Mouse (Mus musculus): ENCODE measurements around the gene Foxo1. TPM values are rescaled to one million over a fixed set of nuclear protein-coding genes. Genes with fewer than 3 reads are reported as not detected.

The Foxo1 gene
- polyA plus RNA-seq, 1 experiment, result 5.8 TPM

DNA sequence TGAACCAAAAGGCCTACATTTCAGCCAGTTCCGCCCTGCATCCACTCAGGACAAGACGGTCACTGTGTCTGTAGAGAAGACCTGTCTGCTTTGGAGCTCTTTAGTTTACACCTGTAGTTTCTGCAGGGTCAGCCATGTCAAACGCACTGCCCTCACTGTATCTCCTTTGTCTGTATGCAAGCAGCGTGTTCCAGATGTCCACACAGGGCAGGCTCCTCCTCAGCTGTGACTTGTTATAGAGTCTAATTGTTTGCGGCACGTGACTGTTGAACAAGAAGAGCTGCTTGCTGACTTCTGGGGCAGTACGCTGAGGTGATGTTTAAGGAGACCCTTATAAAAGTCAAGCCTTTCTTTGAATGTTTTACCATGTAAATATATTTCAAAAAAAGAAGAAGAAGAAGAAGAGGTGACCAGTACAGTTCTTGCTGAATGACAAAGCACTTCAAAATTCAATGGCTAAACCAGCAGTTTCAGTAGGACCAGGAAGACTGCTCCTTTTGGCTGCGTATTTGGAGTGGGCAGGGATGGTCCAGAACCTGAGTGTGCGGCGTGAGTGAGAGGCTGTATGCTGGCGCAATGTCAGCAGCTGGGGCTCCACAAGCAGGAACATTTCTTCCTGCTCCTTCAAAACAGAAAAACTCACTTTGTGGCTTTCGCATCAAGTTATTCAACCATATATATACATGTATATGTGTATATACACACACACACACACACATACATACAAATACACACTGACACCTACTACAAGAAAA, 52.6 kb downstream of the Foxo1 start:
- DNase-seq (ENCODE audit: low read depth), result no peak
- TF ChIP-seq POLR2A (IDR thresholded peaks at IDR 0.05; ENCODE audit: borderline replicate concordance, extremely low read depth, insufficient read depth, insufficient read length, poor library complexity, severe bottlenecking) (no peak), CTCF (IDR thresholded peaks at IDR 0.05; ENCODE audit: borderline replicate concordance, extremely low read depth, insufficient read depth, insufficient read length) (no peak)

DNA sequence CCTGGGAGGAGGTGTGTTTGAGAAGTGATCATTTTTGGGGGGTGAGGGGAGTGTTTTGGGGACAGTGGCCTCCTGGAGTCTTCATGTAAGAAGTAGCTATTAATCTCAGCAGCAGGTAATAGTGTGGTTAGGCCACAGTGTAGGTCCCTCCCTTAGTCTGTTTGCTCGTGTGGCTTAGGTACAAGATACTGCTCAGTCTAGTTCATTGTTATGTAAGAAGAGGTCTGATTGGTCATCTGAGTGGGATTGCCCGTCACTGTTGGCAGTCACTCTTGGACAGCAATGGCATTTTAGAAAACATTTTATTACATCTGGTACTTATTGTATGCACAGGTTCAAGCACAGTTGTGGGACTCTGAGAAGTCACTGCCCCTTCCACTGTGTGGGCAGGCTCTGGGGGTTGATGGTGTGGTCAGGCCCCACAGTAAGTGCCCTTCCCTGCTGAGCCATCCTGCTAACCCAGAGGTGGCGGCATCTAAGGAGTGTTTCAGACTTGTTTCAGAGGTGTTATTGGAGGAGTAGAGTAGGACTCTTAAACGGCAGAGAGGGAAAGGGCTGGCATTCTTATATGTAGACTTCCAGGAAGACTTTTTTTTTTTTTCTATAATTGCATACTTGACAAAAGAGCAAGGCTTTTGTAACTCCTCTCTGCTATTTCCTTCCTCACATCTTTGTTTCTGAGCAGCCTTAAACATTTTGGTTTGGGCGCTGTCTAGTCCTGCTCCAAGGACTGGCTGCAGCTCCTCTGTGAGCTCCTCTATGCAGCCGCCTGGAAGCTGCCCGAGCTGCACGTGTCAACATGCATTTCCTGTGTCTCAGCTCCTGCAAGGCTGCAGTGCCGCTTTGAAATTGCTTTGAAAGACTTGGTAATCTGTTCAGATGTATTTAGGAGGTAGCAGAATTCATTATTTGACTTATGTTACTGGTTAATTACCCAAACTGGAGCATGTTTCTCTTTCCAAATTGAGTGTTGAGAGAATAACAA, 54.6 kb downstream of the Foxo1 start:
- no peak for TF ChIP-seq POLR2A (IDR thresholded peaks at IDR 0.05; ENCODE audit: borderline replicate concordance, extremely low read depth, insufficient read depth, insufficient read length, poor library complexity, severe bottlenecking)
- no peak for TF ChIP-seq CTCF (IDR thresholded peaks at IDR 0.05; ENCODE audit: borderline replicate concordance, extremely low read depth, insufficient read depth, insufficient read length)
- peak; percentile 65 for DNase-seq (ENCODE audit: low read depth)

DNA sequence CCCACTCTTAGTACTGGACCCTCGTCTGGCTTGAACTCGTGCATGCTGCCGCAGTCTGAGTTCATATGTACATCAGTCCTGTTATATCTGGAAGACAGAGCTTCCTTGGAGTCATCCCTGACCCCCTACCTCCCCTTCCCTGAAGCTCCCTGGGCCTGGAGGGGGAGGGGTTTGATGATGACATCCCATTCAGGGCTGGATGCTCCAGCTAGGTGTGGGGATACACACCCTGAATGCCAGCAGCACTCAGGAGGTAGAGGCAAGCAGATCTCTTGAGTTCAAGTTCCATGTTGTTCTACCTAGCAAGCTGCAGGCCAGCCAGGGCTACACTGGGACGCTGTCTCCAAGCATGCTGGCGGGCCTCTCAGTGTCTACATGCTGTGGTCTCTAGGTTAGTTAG, 56.9 kb downstream of the Foxo1 start:
- TF ChIP-seq CTCF (IDR thresholded peaks at IDR 0.05; ENCODE audit: borderline replicate concordance, extremely low read depth, insufficient read depth, insufficient read length) (no peak), POLR2A (IDR thresholded peaks at IDR 0.05; ENCODE audit: borderline replicate concordance, extremely low read depth, insufficient read depth, insufficient read length, poor library complexity, severe bottlenecking) (no peak)
- no peak for DNase-seq (ENCODE audit: low read depth)

GRCm38 (mm10) chr3:52326687-52327086, 58.6 kb downstream of the Foxo1 start:
- no peak for DNase-seq (ENCODE audit: low read depth)
- TF ChIP-seq POLR2A (IDR thresholded peaks at IDR 0.05; ENCODE audit: borderline replicate concordance, extremely low read depth, insufficient read depth, insufficient read length, poor library complexity, severe bottlenecking) (no peak), CTCF (IDR thresholded peaks at IDR 0.05; ENCODE audit: borderline replicate concordance, extremely low read depth, insufficient read depth, insufficient read length) (no peak)

DNA sequence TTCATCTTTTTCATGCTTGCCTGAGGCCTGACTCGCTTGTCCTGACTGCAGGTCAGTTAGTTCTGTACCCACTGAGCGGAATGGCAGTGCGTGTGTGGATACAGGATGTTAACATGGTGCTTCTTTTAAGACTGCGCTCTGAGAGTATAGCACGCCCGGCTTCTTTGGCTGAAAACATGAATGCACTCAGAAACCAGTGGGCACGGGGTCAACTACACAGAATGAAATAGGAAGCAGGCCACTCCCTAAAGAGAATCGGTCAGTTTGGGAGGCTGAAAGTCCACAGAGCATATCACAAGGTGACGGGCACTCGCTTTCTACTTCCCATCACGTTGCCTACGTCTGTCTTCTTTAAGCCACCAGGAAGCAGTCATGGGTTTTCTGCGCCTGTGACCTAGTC, 59.0 kb downstream of the Foxo1 start:
- TF ChIP-seq CTCF (IDR thresholded peaks at IDR 0.05; ENCODE audit: borderline replicate concordance, extremely low read depth, insufficient read depth, insufficient read length) (no peak), POLR2A (IDR thresholded peaks at IDR 0.05; ENCODE audit: borderline replicate concordance, extremely low read depth, insufficient read depth, insufficient read length, poor library complexity, severe bottlenecking) (no peak)
- no peak for DNase-seq (ENCODE audit: low read depth)

DNA sequence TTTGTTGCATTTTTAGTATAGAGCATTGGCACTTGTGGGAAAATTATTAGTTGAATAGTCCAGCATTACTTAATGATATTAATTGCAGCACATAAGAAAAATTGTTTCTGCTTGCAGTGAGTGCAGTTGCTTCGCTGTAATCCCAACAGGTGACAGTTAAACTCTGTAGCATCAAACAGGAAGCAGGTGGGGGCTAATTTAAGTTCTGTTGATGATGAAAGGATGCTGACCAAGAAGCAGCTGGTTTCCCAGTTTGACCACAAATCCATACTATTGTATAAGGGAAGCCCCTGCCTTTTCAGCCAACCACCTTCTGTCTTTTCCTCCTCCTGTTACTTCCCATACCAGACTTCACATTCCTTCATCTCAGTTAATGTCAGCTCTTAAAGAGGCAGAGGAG, 63.6 kb downstream of the Foxo1 start:
- no peak for TF ChIP-seq POLR2A (IDR thresholded peaks at IDR 0.05; ENCODE audit: borderline replicate concordance, extremely low read depth, insufficient read depth, insufficient read length, poor library complexity, severe bottlenecking)
- no peak for TF ChIP-seq CTCF (IDR thresholded peaks at IDR 0.05; ENCODE audit: borderline replicate concordance, extremely low read depth, insufficient read depth, insufficient read length)
- DNase-seq (ENCODE audit: low read depth), result no peak

GRCm38 (mm10) chr3:52338761-52339160, 70.6 kb downstream of the Foxo1 start:
- TF ChIP-seq CTCF (IDR thresholded peaks at IDR 0.05; ENCODE audit: borderline replicate concordance, extremely low read depth, insufficient read depth, insufficient read length), result no peak
- no peak for TF ChIP-seq POLR2A (IDR thresholded peaks at IDR 0.05; ENCODE audit: borderline replicate concordance, extremely low read depth, insufficient read depth, insufficient read length, poor library complexity, severe bottlenecking)
- DNase-seq (ENCODE audit: low read depth), result no peak

DNA sequence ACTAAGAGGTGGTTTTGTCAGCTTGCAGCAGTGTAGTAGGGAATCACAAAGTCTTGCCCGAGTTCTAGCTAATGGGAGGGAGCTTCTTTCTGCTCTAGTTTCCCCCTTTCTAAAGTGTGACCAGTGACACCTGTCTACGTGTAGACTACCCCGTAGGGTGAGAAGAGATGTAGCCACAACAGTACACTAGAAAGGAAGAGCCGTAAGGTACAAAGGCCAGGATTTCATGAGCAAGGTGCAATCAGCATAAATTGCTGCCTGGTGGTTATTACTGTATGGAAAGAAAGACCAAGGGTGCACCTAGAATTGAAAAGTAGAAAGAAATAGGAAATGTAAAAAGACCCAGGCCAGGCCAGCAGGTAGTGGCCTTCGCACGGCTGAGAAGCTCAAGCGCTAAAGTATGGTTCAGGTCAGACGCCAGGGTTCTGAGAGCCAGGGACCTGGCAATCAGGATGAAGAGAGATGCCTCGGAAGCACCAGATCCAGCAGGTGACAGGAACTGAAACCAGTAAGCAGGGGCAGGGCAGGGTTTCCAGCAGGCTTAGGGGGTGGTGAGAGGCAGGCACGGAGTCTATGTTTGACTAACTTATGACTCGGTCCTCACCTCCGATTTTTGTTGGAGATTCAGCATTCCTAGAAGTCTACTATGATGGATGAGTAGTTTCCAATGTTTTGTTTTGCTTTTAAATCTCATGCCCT, 72.3 kb downstream of the Foxo1 start:
- no peak for DNase-seq (ENCODE audit: low read depth)
- no peak for TF ChIP-seq CTCF (IDR thresholded peaks at IDR 0.05; ENCODE audit: borderline replicate concordance, extremely low read depth, insufficient read depth, insufficient read length)
- no peak for TF ChIP-seq POLR2A (IDR thresholded peaks at IDR 0.05; ENCODE audit: borderline replicate concordance, extremely low read depth, insufficient read depth, insufficient read length, poor library complexity, severe bottlenecking)

DNA sequence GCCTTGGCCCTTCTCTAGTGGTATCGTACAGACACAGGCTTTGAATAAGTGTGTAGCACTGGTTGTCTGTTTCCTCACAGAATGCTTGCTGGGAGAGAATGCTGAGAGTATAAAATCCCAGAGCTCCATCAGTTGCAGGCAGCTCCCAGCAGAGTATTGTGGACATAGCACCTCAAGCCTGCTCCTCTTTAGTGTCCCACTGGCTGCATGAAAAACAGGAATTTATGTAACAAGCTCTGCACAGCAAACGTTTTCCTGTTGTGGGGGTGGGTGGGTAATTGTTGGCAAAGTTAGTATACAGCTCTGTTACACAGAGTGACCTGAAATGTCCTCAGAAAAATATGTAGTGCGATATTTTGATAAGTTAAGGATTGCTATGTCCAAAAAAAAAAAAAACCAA, 74.1 kb downstream of the Foxo1 start:
- no peak for DNase-seq (ENCODE audit: low read depth)
- TF ChIP-seq CTCF (IDR thresholded peaks at IDR 0.05; ENCODE audit: borderline replicate concordance, extremely low read depth, insufficient read depth, insufficient read length) (no peak), POLR2A (IDR thresholded peaks at IDR 0.05; ENCODE audit: borderline replicate concordance, extremely low read depth, insufficient read depth, insufficient read length, poor library complexity, severe bottlenecking) (no peak)

GRCm38 (mm10) chr3:52342801-52343200, 74.7 kb downstream of the Foxo1 start:
- peak; percentile 56 for DNase-seq (ENCODE audit: low read depth)
- no peak for TF ChIP-seq POLR2A (IDR thresholded peaks at IDR 0.05; ENCODE audit: borderline replicate concordance, extremely low read depth, insufficient read depth, insufficient read length, poor library complexity, severe bottlenecking)
- no peak for TF ChIP-seq CTCF (IDR thresholded peaks at IDR 0.05; ENCODE audit: borderline replicate concordance, extremely low read depth, insufficient read depth, insufficient read length)

Measured in brain, embryonic 14.5 days (tissue).